Mouse (Mus musculus) granulocyte monocyte progenitor cell, adult 5-6 weeks (primary cell): ENCODE measurements at regions not wholly inside any gene's neighbourhood (a gene's known extent, or its start where the extent isn't known, plus 50 kb on each side); places are given as distances from the start of the nearest gene placed in this dataset.
A peak's percentile ranks its signal among the peaks of the same experiment; 100 is the strongest.

Experiments
- ATAC-seq: replicated peaks from 2 replicates; pipeline ENCODE4 v1.8.0; 2016; ENCODE audit warnings: mild to moderate bottlenecking, moderate TSS enrichment, inconsistent platforms; ENCODE audit not compliant: poor library complexity, severe bottlenecking

- ATAC-seq, result no peak
Measured at GRCm38 (mm10) chr13:100971080-100972017, 138.1 kb upstream of the Slc30a5 start.

DNA sequence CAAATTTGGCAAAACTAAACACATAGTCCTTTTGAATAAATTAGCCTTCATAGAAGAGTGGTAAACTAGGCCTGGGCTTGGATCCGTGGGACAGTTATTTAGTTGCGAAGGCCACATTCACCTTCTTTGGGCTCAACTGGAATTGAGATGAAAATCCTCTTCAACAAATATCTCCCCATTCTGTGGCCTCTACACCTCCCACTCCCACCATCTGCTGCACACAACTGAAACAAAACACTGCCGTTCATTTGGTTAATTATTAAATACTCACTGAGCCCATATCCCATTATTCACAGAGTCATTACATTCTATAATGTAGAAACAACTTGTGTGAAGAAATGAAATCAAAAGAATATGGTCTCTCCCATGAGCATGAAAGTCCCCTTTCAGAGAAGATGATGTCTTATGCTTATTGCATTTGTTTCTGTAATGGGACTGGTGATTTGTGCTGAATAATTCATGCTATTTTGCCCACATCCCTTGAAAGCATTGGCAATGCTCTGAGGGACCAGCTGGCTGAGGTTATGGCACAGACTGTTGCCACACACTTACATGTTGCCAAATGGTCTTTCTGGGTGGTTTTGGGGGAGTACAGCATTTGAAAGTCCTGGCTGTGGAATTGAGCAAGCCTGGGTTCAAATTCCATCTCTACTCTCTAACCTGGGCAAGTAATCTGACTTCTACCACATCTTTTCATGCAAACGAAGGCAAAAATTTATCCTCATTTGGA lies 129.7 kb upstream of the Slc30a5 start:
- no peak for ATAC-seq

GRCm38 (mm10) chr13:100954598-100955251 lies 121.5 kb upstream of the Slc30a5 start:
- ATAC-seq, result no peak

DNA sequence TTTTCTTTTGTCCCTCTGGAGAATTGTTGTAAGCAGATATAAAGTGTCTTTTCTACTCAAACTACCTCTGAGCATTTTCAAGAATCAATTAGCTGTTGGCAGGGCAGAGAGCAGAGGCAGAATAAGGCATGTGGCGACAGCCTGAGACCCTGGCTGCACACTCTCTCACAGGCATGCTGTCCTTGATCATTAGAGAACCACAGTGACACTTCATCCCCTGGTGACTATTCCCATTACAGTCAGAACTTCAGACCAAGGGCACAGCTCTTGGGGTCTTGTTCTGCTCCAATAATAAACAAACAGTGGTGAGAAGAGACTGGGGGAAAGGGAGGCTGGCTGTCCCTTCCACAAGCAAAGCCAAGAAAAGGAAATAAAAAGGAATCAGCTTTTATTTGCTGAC lies 120.9 kb upstream of the Slc30a5 start:
- ATAC-seq, result no peak

DNA sequence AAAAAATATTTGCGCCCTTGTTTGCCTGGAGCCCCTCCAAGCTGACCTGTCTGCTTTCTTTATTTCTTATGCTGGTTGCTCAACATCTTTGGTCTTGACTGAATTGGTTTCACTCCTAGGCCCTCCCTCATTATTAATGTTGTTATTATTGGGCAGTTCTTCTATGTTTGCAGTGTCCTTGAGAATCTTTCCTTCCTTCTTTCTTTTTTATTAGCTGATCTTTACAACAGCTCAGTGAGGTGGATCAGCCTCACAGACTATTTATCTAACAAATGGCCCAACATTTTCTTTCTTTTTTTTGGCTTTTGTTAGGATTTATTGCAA lies 117.9 kb upstream of the Slc30a5 start:
- no peak for ATAC-seq

DNA sequence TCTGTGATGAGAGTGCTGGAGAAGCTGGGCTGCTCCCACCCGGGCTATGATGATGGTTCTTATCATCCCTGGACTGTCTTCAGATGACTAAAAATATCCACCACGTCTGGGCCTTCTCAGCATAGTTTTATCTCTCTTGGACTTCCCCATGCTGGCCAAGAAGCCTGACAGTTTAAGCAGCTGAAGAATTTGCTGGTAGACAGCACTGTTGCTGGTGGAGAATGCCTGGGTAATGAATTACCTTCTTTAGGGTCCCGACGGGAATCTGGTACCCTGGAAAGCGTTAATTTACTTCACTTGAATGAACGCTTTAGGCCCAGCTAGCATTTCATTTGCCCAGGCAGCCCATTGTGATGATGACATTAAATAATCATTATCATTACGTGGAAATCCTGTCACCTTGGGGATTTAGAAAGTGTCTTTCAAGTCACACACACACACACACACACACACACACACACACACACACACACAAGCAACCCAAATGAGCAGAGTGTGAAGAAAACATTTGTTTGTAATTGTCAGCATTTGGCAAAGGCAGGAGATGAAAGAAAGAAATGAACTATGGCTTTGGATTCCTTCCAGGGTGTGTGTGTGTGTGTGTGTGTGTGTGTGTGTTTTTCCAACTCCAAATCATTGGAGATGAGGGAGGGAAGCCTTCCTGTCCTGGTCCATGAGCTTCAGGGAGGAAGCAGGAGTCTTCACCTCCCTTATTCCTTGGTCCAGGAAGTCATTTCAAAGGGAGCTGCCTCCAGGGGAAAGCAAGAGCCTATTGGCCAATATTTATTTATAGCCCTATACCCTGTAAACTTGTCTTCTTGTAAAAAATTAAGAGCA lies 117.3 kb upstream of the Slc30a5 start:
- ATAC-seq, result no peak

DNA sequence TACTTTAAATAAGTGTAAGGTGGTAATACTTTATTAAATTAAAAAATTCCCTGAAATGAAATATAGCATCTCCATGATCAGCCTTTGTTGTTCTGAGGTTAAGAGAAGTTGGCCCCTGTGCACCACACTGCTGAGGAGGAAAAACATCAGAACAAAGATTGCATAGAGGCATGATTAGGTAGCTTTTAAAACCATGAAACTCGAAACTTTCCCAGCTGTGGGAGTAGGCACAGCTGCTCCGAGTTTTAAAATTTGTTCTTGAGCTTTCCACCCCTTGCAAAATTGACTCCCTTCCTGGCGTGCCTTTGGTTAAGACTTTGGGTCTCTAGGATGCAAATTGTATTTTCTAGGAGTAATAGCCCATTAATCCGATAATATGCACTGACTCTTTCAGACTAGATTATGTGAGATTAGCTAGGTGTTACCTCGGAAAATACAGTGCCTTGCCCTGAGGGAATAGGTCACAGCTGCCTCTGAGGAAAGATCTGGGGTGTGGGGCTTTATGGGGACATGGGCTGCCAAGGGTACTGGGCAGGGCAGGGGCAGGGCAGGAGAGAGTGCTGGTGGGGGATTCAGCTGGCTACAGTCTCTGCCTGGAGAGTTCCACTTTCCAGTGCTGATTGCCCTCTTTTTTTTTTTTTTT lies 110.1 kb upstream of the Slc30a5 start:
- no peak for ATAC-seq

- no peak for ATAC-seq
Measured at GRCm38 (mm10) chr13:100940791-100941190, 107.6 kb upstream of the Slc30a5 start.

DNA sequence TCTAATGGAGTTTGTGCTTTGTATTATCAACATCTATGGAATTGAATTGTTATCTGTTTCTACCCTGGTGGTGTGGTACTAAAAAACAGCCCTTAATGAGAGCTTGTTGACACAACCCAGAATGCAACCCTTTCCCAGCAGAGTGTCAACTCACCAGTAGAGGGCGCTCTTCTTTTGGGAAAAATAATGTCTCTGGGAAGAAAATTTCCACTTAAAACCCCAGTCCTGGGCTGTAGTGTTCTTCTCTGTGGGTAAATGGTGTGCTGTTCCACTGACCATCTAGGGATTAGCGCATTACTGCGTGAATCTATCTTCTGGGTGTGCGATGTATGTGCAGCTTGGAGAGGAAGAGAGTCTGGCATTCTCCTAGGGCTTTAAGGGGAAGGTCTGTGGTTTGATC lies 106.5 kb upstream of the Slc30a5 start:
- peak; percentile 44; the same call in 1 of the 2 replicates for ATAC-seq

DNA sequence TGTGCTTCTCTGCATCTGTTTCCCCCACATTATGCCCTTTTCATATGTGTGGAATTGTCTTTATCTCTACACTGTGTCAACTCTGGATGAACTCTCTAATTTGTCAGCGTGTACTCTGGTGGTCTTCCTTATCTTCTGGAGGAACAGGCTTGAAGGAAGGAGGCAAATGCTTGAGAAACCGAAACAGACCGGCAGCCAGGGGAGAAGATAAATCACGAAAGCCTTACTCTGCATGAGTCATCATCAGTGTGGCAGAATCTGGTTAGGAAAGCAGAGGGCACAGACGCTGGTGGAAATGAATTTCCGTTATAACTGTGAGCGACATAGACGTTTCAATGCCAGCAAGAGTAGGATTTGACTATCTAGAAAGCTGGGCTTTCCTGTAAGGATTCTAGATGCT lies 100.0 kb upstream of the Slc30a5 start:
- no peak for ATAC-seq

GRCm38 (mm10) chr13:100899566-100899965 lies 66.3 kb upstream of the Slc30a5 start:
- ATAC-seq, result no peak

- no peak for ATAC-seq
Measured at GRCm38 (mm10) chr13:100893871-100894270, 60.6 kb upstream of the Slc30a5 start.

- ATAC-seq, result no peak
Measured at GRCm38 (mm10) chr13:100893096-100893495, 59.9 kb upstream of the Slc30a5 start.

- no peak for ATAC-seq
Measured at GRCm38 (mm10) chr13:100892647-100893071, 59.4 kb upstream of the Slc30a5 start.

DNA sequence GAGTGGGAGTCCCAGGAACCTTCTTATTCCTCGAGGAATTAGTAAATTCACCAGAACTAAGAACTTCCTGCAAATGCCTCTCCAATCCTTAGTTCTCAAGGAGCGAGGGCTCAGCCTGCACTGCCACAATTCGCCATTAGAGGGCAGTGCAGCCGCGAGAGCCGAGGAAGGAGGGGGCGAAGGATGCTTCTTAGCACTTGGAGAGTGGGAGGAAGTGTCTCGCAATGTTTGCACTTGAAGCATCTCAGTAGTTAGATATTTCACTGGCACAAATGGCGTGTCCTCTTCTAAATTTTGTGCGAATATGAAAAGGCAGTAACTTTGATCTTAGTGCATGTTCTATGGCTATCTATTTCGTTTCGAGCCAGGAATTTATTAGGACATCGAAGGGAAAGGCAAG lies 59.0 kb upstream of the Slc30a5 start:
- ATAC-seq, result peak; percentile 98

- ATAC-seq, result no peak
Measured at GRCm38 (mm10) chr13:100890457-100890856, 57.2 kb upstream of the Slc30a5 start.

GRCm38 (mm10) chr13:100888481-100888880 lies 55.3 kb upstream of the Slc30a5 start:
- no peak for ATAC-seq

GRCm38 (mm10) chr13:100883711-100884110 lies 50.5 kb upstream of the Slc30a5 start:
- no peak for ATAC-seq
